Mouse (Mus musculus) kidney, postnatal 10 days (tissue): Measurements from ENCODE around the gene Nags.

Experiments used
- DNase-seq: peaks from one replicate; pipeline ENCODE4 v3.0.0; 2021; ENCODE audit warnings: mixed read lengths

Nags gene

GRCm38 (mm10) chr11:102145471-102146001 is at the start of gene Nags:
Gene Nags, plus strand, starts transcription at chr11:102145513.
- no peak for DNase-seq

DNA sequence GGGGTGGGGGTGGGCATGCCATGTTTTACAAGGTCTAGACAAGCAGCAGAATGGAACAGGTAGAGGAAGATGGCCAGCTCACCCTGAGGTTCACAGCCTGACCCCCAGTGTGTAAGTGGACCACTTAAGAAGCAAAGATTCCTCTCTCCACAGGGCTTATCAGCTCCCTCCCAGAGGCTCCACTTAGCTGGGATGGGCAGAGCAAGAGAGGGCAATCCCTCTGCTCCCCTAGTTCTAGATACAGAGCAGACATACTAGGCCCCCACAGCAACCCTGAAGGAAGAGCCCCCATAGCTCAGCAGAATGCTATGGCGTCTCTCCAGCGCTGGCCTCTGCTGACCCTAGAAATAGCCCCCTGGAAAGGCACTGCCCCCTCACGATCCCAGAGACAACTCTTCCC is 49.6 kb upstream of the Nags start:
- no peak for DNase-seq

DNA sequence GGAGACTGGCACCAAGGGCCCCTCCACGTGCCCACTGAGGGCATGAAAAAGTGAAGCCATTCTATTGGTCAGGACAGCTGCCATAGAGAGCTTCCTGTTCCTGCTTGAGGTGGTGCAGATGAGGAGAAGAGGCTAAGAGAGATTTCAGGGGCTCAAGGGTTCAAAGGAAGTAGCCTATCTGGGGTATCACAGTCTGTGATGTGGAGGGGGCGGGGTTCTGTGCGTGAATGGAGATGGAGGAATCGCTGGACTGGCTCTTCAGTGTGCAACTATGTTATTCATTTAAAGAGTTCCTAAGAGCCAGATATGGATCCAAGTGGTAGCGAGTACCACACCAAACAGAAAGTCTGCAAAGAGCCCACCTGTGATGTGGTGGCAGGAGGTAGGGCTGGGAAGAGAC is 48.9 kb upstream of the Nags start:
- DNase-seq, result no peak

- peak; percentile 87 for DNase-seq
These were observed 48.4 kb upstream of the Nags start for GRCm38 (mm10) chr11:102096887-102097391.

- no peak for DNase-seq
These were observed 44.1 kb upstream of the Nags start, which contains the start of gene Ppy for GRCm38 (mm10) chr11:102101219-102101618. Gene Ppy, minus strand, starts transcription at chr11:102101319.

- peak; percentile 84 for DNase-seq
These were observed 42.6 kb upstream of the Nags start for GRCm38 (mm10) chr11:102102485-102103258.

GRCm38 (mm10) chr11:102106911-102107310 is 38.4 kb upstream of the Nags start:
- DNase-seq, result peak; percentile 31

- no peak for DNase-seq
These were observed 37.6 kb upstream of the Nags start, which contains the start of gene Pyy for GRCm38 (mm10) chr11:102107732-102108131. Gene Pyy, minus strand, starts transcription at chr11:102107832.

- DNase-seq, result no peak
These were observed 33.7 kb upstream of the Nags start for GRCm38 (mm10) chr11:102111576-102111975.

DNA sequence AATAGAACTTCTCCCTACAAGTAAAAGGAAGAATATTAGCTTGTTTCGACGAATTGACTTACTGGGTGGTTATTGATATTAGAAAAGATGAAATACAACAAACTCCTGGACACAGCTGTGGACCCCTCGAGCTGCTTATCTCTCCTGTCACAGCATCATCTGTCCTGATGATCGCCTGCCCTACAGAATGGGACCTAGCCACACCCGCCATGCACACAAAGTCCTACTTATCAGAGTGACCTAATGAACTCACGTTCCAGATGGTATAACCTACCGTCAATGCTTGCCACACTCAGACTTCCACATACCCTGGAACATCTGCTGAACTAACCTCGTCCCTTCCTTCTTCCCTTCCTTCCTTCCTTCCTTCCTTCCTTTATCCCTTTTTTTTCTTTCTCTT is 29.1 kb upstream of the Nags start:
- no peak for DNase-seq

DNA sequence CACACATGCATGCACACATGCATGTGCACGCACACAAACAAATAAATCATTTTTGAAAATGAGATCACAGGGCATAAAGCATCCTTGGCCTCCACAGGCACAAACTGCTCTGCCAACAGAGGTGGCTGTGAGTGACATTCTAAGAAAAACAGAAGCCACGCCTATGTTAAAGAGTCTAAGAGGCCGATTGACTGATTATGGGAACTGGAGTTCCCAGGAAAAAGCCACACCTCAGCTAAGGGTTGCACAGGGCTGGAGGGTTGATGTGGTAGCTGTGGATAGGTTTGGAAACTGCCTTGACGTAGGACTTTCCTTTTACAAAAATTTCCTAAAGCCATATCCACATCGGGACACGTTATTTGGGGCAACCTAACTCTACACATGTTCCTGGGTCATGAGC is 27.9 kb upstream of the Nags start:
- no peak for DNase-seq

DNA sequence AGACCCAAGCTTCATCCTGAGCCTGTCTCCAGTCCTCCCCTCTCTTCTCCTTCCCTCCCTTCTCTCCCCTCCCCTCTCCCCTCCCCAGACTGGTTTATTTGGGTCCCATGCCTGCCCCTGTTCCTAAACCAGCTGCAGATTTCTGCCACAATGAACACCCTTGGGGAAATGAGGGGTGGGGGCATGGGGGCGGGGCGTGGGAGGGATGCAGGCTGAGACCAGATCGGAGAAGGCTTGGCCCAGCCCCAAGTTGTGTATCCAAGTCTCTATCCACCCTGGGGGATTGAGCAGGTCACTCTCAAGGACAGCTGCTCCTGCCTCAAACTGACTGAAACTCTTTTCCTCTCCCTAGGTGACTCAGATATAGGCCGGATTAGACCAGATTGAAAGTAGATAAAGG is 10.8 kb upstream of the Nags start:
- DNase-seq, result no peak

GRCm38 (mm10) chr11:102137625-102138446 is 7.5 kb upstream of the Nags start:
- no peak for DNase-seq

GRCm38 (mm10) chr11:102138447-102138740 is 6.9 kb upstream of the Nags start:
- peak; percentile 83 for DNase-seq

GRCm38 (mm10) chr11:102140508-102140907 is 4.8 kb upstream of the Nags start:
- DNase-seq, result peak; percentile 74

DNA sequence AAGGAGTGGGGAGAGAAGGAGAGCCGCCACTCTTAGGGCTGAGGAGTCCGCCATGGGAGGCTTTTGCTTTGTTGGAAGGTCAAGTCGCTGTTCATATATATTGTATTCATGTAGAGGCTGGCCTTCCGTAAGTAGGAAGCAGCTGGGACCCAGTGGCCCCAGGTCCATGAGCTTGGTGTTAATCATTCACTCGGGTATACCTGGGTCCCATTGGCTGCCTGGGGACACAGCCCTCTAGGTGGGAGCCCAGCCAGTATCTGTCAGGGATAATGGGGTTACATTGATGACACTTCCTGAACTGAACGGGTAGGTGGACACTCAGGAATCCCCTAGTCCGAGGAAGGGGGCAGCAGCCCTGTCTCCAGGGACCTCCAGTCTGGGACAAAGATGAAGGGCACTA is 3.0 kb upstream of the Nags start:
- no peak for DNase-seq

GRCm38 (mm10) chr11:102144957-102145470 is 299 bp upstream of the Nags start:
- DNase-seq, result no peak

- no peak for DNase-seq
These were observed 692 bp downstream of the Nags start for GRCm38 (mm10) chr11:102146005-102146404.

GRCm38 (mm10) chr11:102146531-102146930 is 1.2 kb downstream of the Nags start:
- DNase-seq, result no peak

DNA sequence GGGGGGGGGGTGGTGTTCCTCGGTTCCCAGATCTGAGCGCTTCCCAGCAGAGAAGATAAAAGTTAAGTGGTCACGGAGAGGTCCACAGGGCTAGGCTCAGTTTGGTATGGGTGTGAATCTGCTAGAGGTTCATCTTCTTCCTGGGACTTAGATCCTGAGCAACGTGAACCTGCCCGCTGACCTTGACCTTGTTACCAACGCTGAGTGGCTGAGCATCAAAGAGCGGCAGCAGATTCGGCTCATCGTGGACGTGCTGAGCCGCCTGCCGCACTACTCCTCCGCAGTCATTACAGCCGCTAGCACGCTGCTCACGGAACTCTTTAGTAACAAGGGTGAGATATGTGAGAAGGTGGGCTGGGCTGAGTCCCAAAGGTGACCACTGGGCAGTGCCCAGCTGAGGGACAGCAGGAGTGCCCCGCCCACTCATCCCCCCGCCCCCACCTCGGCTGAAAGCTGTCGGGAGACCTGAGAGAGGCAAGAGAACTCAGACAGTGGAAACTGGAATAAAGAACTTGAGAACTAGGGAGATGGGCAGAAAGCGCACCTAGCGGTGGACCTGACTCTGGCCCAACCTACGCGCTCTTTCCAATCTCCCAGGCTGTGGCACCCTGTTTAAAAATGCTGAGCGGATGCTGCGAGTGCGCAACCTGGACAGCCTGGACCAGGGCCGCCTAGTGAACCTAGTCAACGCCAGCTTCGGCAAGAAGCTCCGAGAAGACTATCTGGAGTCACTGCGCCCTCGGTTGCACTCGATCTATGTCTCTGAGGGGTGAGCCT is 2.1 kb downstream of the Nags start:
- DNase-seq, result no peak

- DNase-seq, result peak; percentile 95
These were observed 10.9 kb downstream of the Nags start, which contains the start of gene Tmem101 for GRCm38 (mm10) chr11:102156039-102156785. Gene Tmem101, minus strand, starts transcription at chr11:102156404.

DNA sequence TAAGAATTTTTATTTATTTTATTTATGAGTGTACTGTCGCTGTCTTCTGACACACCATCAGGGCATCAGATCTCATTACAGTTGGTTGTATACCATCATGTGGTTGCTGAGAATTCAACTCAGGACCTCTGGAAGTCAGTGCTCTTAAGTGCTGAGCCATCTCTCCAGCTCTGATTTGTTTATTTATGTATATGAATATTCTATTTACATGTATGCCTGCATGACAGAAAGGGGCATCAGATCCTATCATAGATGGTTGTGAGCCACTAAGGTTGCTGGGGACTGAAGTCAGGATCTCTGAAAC is 11.4 kb downstream of the Nags start:
- no peak for DNase-seq
